Mouse (Mus musculus) neural tube, embryonic 11.5 days (tissue): ENCODE data around the gene Fbxo21. TPM values are rescaled to one million over a fixed set of nuclear protein-coding genes. Genes with fewer than 3 reads are reported as not detected.

ENCODE experiments used
- ATAC-seq: fragments of 200-750 bp; cut with Nextera tagmentation; 2 replicates; pipeline ENCODE4 v1.8.0; 2017; ENCODE audit warnings: moderate number of reproducible peaks, mild to moderate bottlenecking, moderate TSS enrichment, moderate library complexity; ENCODE audit not compliant: insufficient read depth, low FRiP score, low TSS enrichment
- DNase-seq: peaks from one replicate; pipeline ENCODE4 v3.0.0-alpha.2; 2015; ENCODE audit warnings: low spot score
- H3K27ac ChIP-seq: fragments of 300-500 bp; sonication (generic); 2 replicates; pipeline ENCODE4 v1.5.1; 2014; ENCODE audit warnings: low read depth, mild to moderate bottlenecking, low read length
- H3K27me3 ChIP-seq: fragments of 300-500 bp; sonication (generic); 2 replicates; pipeline ENCODE4 v1.6.1; 2014; ENCODE audit warnings: mild to moderate bottlenecking, low read length, mixed read lengths; ENCODE audit not compliant: control insufficient read depth, insufficient read depth
- H3K36me3 ChIP-seq: fragments of 300-500 bp; sonication (generic); 2 replicates; pipeline ENCODE4 v1.6.1; 2014; ENCODE audit warnings: mild to moderate bottlenecking, low read length, moderate library complexity, mixed read lengths; ENCODE audit not compliant: control insufficient read depth, insufficient read depth
- H3K4me1 ChIP-seq: fragments of 300-500 bp; sonication (generic); 2 replicates; pipeline ENCODE4 v1.6.1; 2014; ENCODE audit warnings: low read length, mixed read lengths; ENCODE audit not compliant: control insufficient read depth, insufficient read depth
- H3K4me2 ChIP-seq: fragments of 300-500 bp; sonication (generic); 2 replicates; pipeline ENCODE4 v1.6.1; 2014; ENCODE audit warnings: low read depth, mild to moderate bottlenecking, moderate library complexity
- H3K4me3 ChIP-seq: fragments of 300-500 bp; sonication (generic); 2 replicates; pipeline ENCODE4 v1.5.1; 2014; ENCODE audit warnings: low read depth, low read length
- H3K9ac ChIP-seq: fragments of 300-500 bp; sonication (generic); 2 replicates; pipeline ENCODE4 v1.6.1; 2014; ENCODE audit warnings: mild to moderate bottlenecking, low read length
- H3K9me3 ChIP-seq: fragments of 300-500 bp; sonication (generic); 2 replicates; pipeline ENCODE4 v1.6.1; 2016; ENCODE audit warnings: low read length; ENCODE audit not compliant: control insufficient read depth
- WGBS: fragments of 180-500 bp; shearing (Covaris S2); extraction: QIAGEN DNeasy Blood & Tissue Kit; methylation state at CpG from one replicate; pipeline ENCODE4 v1.1.7; 2014; 5-methylcytosine and 5-hydroxymethylcytosine counted together
- polyA plus RNA-seq: library from polyadenylated mRNA; unstranded; fragments of >200 nt; fragmentation: Nextera tagmentation; extraction: Ambion mirVana; gene quantifications from 2 replicates; pipeline ENCODE4 v1.2.1, GENCODE M21; 2014

Gene Fbxo21
- polyA plus RNA-seq, 1 experiment from 2014 or later, result 107 TPM

GRCm38 (mm10) chr5:117946605-117947004, 29.9 kb upstream of the Fbxo21 start:
- no peak overlapping the region for H3K4me2 ChIP-seq
- ATAC-seq (no peak), DNase-seq (peak; percentile 30)
- H3K27me3 ChIP-seq, result no peaks in the 10 kb centered on the region
- H3K36me3 ChIP-seq, result no peaks in the 10 kb centered on the region
- H3K4me3 ChIP-seq, result no peak overlapping the region
- 43% methylated on average over 4 of the region's 4 CpGs for WGBS
- no peak overlapping the region for H3K27ac ChIP-seq
- H3K9me3 ChIP-seq, result no peaks in the 10 kb centered on the region
- H3K9ac ChIP-seq, result no peak overlapping the region
- no peaks in the 10 kb centered on the region for H3K4me1 ChIP-seq

- no peak overlapping the region for H3K4me2 ChIP-seq
- H3K4me1 ChIP-seq, result no peaks in the 10 kb centered on the region
- H3K9me3 ChIP-seq, result no peaks in the 10 kb centered on the region
- H3K27ac ChIP-seq, result no peak overlapping the region
- DNase-seq (no peak), ATAC-seq (no peak)
- no peaks in the 10 kb centered on the region for H3K27me3 ChIP-seq
- no peaks in the 10 kb centered on the region for H3K36me3 ChIP-seq
- no peak overlapping the region for H3K4me3 ChIP-seq
- WGBS, result 72% methylated on average over 10 of the region's 10 CpGs
- H3K9ac ChIP-seq, result no peak overlapping the region
Observed at GRCm38 (mm10) chr5:117949393-117949792, 27.1 kb upstream of the Fbxo21 start.

GRCm38 (mm10) chr5:117953893-117954292, 22.6 kb upstream of the Fbxo21 start:
- Histone ChIP-seq H3K36me3 (no peaks in the 10 kb centered on the region), H3K27ac (no peak overlapping the region), H3K27me3 (no peaks in the 10 kb centered on the region), H3K4me1 (no peaks in the 10 kb centered on the region), H3K4me2 (no peak overlapping the region), H3K9ac (no peak overlapping the region), H3K9me3 (no peaks in the 10 kb centered on the region), H3K4me3 (no peak overlapping the region)
- DNase-seq, result no peak
- no peak for ATAC-seq
- WGBS, result 89% methylated on average over 12 of the region's 12 CpGs

- Histone ChIP-seq H3K36me3 (no peaks in the 10 kb centered on the region), H3K9ac (no peak overlapping the region), H3K9me3 (no peaks in the 10 kb centered on the region), H3K27ac (no peak overlapping the region), H3K27me3 (no peaks in the 10 kb centered on the region), H3K4me1 (no peaks in the 10 kb centered on the region), H3K4me3 (no peak overlapping the region), H3K4me2 (no peak overlapping the region)
- 77% methylated on average over 1 of the region's 1 CpGs for WGBS
- DNase-seq (no peak), ATAC-seq (no peak)
Observed at GRCm38 (mm10) chr5:117954429-117954828, 22.1 kb upstream of the Fbxo21 start.

- Histone ChIP-seq H3K9ac (no peak overlapping the region), H3K27me3 (no peaks in the 10 kb centered on the region), H3K36me3 (no peaks in the 10 kb centered on the region), H3K4me2 (no peak overlapping the region), H3K4me1 (no peaks in the 10 kb centered on the region), H3K27ac (no peak overlapping the region), H3K9me3 (no peaks in the 10 kb centered on the region), H3K4me3 (no peak overlapping the region)
- no peak for ATAC-seq
- 40% methylated on average over 10 of the region's 10 CpGs for whole genome bisulfite sequencing
- peak; percentile 29 for DNase-seq
Observed at GRCm38 (mm10) chr5:117955675-117956420, 20.7 kb upstream of the Fbxo21 start.

- H3K36me3 ChIP-seq, result no peaks in the 10 kb centered on the region
- DNase-seq, result no peak
- H3K27ac ChIP-seq, result no peak overlapping the region
- no peak overlapping the region for H3K9ac ChIP-seq
- ATAC-seq, result no peak
- H3K9me3 ChIP-seq, result no peaks in the 10 kb centered on the region
- no peak overlapping the region for H3K4me2 ChIP-seq
- 63% methylated on average over 9 of the region's 9 CpGs for WGBS
- H3K4me1 ChIP-seq, result no peaks in the 10 kb centered on the region
- H3K4me3 ChIP-seq, result no peak overlapping the region
- no peaks in the 10 kb centered on the region for H3K27me3 ChIP-seq
Observed at GRCm38 (mm10) chr5:117964750-117965149, 11.8 kb upstream of the Fbxo21 start.

GRCm38 (mm10) chr5:117966956-117967355, 9.6 kb upstream of the Fbxo21 start:
- 74% methylated on average over 9 of the region's 9 CpGs for WGBS
- Histone ChIP-seq H3K27me3 (no peaks in the 10 kb centered on the region), H3K9ac (no peak overlapping the region), H3K4me1 (no peaks in the 10 kb centered on the region), H3K36me3 (no peaks in the 10 kb centered on the region), H3K4me3 (no peak overlapping the region), H3K27ac (no peak overlapping the region), H3K4me2 (no peak overlapping the region), H3K9me3 (no peaks in the 10 kb centered on the region)
- ATAC-seq (no peak), DNase-seq (no peak)

- no peak for ATAC-seq
- Histone ChIP-seq H3K4me2 (no peak overlapping the region), H3K27ac (no peak overlapping the region), H3K9me3 (no peaks in the 10 kb centered on the region), H3K9ac (no peak overlapping the region), H3K36me3 (no peaks in the 10 kb centered on the region), H3K4me1 (no peaks in the 10 kb centered on the region), H3K4me3 (no peak overlapping the region), H3K27me3 (no peaks in the 10 kb centered on the region)
- DNase-seq, result no peak
- 76% methylated on average over 4 of the region's 4 CpGs for WGBS
Observed at GRCm38 (mm10) chr5:117967659-117968069, 8.9 kb upstream of the Fbxo21 start.

- ATAC-seq (no peak), DNase-seq (no peak)
- H3K9ac ChIP-seq, result no peak overlapping the region
- no peak overlapping the region for H3K4me2 ChIP-seq
- no peak overlapping the region for H3K4me3 ChIP-seq
- H3K4me1 ChIP-seq, result no peaks in the 10 kb centered on the region
- no peaks in the 10 kb centered on the region for H3K9me3 ChIP-seq
- no peak overlapping the region for H3K27ac ChIP-seq
- H3K36me3 ChIP-seq, result no peaks in the 10 kb centered on the region
- H3K27me3 ChIP-seq, result no peaks in the 10 kb centered on the region
- 89% methylated on average over 10 of the region's 10 CpGs for whole genome bisulfite sequencing
Observed at GRCm38 (mm10) chr5:117969681-117970427, 6.7 kb upstream of the Fbxo21 start.
